Mouse (Mus musculus) bone marrow macrophage, adult 2 months (primary cell): Measurements from ENCODE around the gene Zcchc4.

Experiments
- CTCF ChIP-seq: IDR thresholded peaks from 2 replicates; pipeline ENCODE4 v1.5.1; 2012; ENCODE audit warnings: low read depth, mild to moderate bottlenecking, low read length, moderate library complexity
- POLR2A ChIP-seq: IDR thresholded peaks from 2 replicates; pipeline ENCODE4 v1.6.1; 2012; ENCODE audit warnings: mild to moderate bottlenecking, low read depth, low read length, borderline replicate concordance

- TF ChIP-seq POLR2A = no peak
- TF ChIP-seq CTCF = no peak
These were observed 35.8 kb downstream of the Zcchc4 start for GRCm38 (mm10) chr5:52811056-52811455.
